Mouse (Mus musculus) retina, postnatal 7 days (tissue): ENCODE data around the gene Nes.

ENCODE experiments used
- DNase-seq: peaks from one replicate; pipeline ENCODE4 v3.0.0-alpha.2; 2012; ENCODE audit warnings: low read depth, low spot score

Gene Nes

GRCm38 (mm10) chr3:87982836-87983601 is 12.1 kb downstream of the Nes start:
- no peak for DNase-seq

- DNase-seq: no peak
Observed at GRCm38 (mm10) chr3:87983627-87984026, 12.7 kb downstream of the Nes start.

GRCm38 (mm10) chr3:87984094-87984493 is 13.2 kb downstream of the Nes start:
- no peak for DNase-seq

GRCm38 (mm10) chr3:87985505-87986320 is 14.8 kb downstream of the Nes start:
- DNase-seq: no peak

DNA sequence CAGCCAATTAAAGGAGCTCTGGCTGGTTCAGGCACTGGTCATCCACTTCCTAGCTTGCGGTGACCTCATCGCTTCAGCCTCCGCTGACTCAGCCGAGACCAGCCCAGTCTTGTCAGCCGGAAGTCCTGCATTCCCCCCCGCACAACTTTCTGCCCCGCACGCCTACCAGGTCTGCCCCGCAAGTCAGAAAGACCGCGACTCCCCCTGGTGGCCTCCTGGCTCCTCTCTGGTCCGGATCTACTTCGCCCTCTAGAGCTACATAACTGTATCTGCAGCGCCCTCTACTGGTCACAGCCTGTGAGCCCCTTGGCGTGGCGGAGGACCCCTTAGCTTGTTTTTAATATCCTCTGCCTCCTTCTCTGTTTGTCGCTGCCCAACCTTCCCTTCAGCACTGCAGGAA is 16.0 kb downstream of the Nes start:
- peak; percentile 97 for DNase-seq

- no peak for DNase-seq
Observed at GRCm38 (mm10) chr3:87987633-87988032, 16.8 kb downstream of the Nes start.

DNA sequence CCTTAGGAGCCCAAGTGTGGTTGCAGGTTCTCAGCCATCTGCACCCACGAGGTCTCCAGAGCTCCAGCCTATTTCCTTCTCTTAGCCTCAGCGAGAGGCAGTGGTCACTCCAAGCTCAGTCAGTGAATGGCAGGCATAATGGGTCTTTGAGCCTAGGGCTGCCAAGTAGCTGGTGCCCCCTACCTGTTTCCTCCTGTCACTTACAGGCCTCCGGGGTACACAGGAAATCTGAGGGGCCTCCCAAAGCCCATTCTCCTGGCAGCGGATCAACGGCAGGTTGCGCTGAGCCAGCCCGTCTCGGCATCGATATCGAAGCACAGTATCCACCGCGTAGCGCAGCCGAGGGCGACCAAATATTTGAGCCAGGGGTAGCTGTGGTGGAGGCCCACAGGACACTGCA is 17.2 kb downstream of the Nes start:
- DNase-seq: no peak

GRCm38 (mm10) chr3:87989935-87990334 is 19.1 kb downstream of the Nes start:
- no peak for DNase-seq

GRCm38 (mm10) chr3:87993436-87993835 is 22.6 kb downstream of the Nes start:
- DNase-seq: no peak

GRCm38 (mm10) chr3:87995331-87995730 is 24.5 kb downstream of the Nes start:
- DNase-seq: no peak

GRCm38 (mm10) chr3:87996401-87996800 is 25.5 kb downstream of the Nes start:
- no peak for DNase-seq

DNA sequence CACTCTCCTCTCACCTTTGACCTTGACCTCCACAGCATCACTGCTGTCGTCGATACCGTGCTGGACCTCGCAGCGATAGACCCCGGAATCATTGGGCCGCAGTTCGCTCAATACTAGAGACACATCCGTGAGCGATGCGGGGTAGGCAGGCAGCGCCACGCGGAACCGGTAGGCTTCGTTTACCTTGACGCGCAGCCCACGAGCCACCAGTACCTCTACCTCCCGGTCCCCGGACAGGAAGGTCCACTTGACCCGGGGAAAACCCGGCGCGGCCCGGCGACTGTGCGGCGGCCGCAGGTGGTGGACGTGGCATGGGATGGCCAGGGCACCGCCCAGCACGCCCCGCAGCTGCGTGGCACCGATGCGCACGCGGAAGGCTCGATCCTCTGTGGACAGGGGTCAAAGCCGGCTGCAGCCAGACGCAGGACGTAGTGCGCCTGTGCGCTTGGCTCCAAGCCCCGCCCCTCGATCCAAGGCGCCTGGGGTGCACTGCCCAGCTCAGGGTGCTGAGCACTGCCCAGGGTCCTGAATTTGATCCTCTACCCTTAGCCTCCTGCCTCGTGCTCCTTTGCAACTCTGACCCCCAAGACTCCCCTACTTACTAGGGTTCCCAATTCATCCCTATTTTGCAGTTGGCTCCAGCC is 26.2 kb downstream of the Nes start:
- no peak for DNase-seq

- DNase-seq: no peak
Observed at GRCm38 (mm10) chr3:87998747-87999146, 27.9 kb downstream of the Nes start.

- no peak for DNase-seq
Observed at GRCm38 (mm10) chr3:87999243-87999895, 28.5 kb downstream of the Nes start.

GRCm38 (mm10) chr3:88000181-88000580 is 29.3 kb downstream of the Nes start, which contains the start of gene Bcan:
Bcan (minus strand) TSS chr3:88000230.
- no peak for DNase-seq

DNA sequence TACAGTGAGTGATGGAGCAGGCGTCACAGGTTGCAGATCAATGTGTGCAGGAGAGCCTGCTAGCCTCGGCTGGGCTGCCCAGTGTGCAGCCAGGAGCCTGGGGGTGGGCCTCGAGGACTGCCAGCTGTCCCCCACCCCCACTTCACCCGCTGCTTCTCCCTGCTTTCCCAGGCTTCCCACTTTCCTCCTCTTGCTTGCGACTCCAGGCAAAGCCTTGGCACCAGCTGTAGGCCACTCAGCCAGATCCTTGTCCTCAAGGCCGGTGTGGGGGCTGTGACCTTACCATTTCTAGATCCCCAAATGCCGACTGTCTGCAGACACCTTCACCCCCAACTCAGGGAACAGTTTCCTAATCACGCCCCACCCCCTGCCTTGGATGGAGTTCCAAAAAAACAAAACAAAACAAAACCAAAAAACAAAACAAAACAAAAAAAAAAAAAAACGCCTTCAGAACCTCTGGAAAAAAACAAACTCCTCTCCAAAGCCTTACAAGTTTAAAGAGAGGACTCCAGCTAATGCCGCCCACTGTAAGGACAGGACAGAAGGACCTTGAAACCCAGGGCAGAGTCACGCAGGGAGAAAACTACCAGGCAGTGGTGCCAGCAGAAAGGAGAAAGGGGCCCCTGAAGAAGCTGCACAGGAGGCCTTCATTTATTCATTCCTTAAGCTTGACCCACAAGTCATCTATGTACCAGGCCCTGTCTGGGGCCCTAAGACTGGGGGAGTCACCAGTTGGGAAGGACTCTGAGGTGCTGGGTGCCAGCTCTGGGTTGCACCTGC is 30.1 kb downstream of the Nes start:
- DNase-seq: no peak

DNA sequence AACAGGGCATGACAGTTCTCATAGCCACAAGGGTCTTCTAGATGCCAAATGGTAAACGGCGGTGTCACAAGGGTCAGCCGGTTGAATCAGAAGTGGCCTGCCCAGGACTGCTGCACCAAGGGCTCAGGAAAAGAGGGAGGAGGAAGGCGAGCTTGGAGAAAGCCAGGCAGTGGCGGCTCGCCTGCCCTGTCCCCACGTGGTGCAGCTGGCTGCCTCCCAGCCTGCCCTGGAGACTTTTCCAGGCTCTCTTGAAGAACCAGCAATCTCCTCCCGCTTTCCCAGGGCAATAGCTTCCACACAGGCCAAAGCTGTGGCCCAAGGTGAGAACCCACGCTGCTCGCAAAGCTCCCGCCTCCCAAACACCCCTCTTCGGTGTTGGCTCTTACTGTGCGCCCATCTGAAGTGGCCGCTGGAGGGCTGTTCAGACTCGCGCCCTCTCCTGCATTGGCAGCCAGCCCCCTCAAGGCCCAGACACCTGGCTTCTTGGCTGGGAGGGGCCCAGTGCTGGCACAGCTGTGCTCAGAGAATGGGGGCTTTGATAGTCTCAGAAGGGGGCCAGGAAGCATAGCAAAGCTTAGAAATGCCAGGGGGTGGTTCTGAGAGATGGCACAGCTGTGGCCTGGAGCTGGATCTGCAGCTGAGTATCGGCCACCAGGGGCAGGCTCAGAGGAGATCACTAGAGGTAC is 31.6 kb downstream of the Nes start:
- no peak for DNase-seq

DNA sequence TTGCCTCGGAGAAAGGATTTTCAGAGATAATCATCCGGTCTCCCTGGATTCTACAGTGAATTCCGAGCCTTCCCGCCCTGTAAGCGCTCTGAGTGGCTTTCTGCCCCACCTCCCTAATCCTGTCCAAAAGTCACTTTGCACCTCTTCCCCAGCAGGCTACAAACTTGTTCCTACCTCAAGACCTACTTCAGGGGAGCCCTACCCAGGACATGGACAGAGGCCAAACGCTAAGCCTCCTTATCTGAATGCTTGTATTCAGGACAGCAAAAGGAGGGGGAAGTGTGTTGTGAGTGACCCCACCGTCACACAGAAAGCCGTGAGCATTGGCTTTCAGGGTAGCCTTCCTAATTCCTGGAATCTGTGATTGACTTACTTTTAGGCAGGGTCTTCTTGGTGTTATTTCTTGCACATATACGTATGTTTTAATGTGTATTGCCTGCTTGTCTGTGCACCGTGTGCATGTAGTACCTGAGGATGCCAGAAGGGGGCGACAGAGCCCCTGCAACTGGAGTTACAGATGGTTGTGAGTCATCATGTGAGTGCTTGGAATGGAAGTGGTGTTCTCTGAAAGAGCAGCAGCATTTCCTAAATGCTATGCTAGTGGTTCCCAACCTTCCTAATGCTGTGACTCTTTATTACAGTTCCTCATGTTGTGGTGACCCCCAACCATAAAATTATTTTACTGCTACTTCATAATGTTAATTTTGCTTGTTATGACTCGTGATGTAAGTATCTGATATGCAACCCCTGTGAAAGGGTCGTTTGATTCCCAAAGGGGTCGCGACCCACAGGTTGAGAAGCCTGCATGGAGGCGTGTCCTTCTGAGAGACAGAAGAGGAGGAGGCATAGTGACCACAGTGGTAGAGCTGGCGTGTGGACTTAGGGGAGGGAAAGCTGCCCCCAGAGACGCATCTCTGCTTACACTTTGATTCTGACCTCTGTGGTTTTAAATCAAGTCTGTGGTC is 35.2 kb downstream of the Nes start:
- no peak for DNase-seq

- DNase-seq: no peak
Observed at GRCm38 (mm10) chr3:88010634-88011265, 39.9 kb downstream of the Nes start.
